ENCODE assay signal across 12 mouse cellular contexts in the genomic region with DNA sequence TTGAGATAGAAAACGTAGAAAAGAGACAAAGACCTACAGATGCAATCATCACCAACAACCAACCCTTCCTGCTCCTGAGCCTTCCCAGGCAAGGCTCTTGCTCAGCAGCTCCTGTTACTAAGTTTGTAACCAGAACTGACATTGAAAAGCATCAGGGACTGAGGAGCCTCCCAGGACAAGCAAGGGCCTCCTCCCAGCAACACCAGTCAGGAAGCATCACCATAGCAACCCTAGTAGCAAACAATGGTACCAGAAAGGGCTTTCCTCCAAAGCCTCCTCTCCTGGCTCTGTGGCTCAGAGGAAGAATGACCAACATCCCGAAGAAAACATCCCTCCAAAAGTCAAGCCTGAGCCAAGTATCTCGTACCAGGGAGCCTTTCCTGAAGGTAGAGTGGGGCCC.
"Had no signal": no experiment of that assay in that cellular context is flagged by ENCODE, and none has a peak within 500 bp of the region (broad histone marks: within the 10 kb centered on the region; RNA-seq: fewer than 3 reads in every experiment).

No protein-coding gene starts in this region.

- DNase-seq: lung, adult 18-20 months; lung, embryonic 14.5 days; lung, postnatal 10 days; lung, postnatal 4 days; retina, postnatal 1 day; right cerebral cortex, adult 18-20 months; right cerebral cortex, postnatal 25 days; right cerebral cortex, postnatal 4 days; spleen, adult 18-20 months; thymus, adult 2 months; thymus, postnatal 25 days; thymus, postnatal 4 days had no signal
